Mouse (Mus musculus) monocyte, adult 2 months (primary cell): ENCODE data around the gene Cd80.

Experiments used
- DNase-seq, 2 experiments: peaks; one replicate each; pipeline ENCODE4 v3.0.0; 2022; ENCODE audit warnings: low spot score in 2 of 2, low read depth in 1 of 2

Gene Cd80

DNA sequence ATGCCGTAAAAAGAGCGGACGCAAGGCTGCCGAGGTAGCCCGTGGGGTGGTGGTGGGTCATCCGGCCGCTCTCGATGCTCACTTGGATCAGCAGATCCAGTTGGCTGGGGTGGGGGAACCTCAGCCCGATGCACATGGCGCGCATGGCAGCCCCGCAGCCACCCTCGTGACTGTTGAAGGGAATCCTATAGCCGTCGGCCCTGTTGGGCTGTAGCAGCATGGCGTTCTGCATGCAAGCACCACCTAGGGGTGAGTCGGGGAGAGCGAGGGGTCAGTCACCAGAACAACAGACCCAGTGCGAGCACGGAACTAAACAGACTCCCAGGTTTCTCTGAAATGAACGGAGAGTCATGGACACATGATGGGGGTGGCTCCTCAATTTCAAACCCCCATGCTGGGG is 8.0 kb upstream of the Cd80 start:
- DNase-seq, result no peak

DNA sequence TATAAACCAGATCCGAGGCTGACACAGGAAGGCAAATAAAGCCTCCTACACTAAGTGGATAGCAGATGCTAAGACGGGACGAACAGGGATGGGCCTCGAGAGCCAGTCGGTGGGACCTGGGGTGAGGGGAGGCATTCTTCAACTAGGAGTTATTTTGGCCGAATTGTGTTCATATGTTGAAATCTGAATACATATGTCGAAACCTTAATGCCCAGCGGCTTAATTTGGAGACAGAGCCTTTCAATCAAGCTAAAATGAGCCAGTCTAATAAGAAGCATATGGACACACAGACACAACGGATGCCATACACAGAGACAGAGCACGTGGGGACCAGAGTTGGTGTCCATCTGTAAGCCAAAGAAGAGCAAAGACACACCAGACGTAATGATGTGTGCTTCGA is 6.9 kb upstream of the Cd80 start:
- DNase-seq, result no peak

DNA sequence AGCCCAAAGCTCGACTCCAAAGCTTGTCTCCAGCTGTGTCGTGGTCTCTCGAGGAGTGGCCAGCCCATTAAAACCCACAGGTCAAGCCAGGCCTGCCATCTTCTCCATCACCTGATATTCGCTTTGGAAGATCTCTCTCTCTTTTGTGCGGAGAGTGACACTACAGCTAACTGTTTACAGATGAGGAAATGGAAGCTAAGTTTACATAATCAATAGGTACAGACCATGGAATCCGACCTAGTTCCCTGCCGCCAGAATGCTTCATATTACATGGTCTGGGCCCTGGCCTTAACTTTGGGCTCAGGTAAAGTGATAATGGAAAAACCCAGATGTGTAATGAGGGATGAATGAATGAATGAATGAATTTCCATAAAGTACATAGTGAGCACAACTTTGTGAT is 4.7 kb upstream of the Cd80 start:
- DNase-seq, result no peak

DNA sequence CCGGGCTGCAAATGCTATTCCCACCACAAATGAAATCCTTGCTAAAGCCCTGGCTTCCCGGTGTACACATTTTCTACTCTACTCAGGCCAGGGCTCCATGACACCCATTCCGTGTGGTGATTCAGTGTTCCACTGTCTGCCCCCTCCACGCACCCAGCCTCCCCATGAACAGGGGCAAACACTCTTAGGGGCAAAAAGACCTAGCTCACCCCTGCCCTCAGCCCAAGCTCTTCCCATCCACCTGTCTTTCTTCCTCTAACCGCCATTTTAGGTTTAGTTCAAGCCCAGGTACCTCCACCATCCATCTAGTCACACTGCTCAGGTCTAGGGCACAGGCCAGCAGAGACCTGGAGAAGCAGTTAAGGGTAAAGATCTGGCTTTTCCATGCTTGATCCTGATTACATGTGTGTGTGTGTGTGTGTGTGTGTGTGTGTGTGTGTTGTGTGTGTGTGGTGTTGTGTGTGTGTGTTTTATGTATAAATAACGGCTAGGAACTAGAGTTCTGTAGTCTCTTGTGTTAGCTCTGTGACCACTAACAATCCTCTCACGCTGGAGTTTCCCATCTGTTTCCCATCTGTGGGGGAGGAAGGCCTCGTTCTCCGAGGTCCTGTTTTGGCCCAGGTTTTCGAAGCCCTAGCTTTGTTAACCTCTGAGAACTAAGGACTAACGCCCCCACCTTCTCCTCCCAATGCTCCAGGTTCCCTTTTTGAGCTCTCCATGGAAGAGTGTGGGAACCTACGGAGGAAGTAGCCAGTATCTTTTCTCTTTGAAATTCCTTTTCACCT is 3.7 kb upstream of the Cd80 start:
- DNase-seq, result no peak

DNA sequence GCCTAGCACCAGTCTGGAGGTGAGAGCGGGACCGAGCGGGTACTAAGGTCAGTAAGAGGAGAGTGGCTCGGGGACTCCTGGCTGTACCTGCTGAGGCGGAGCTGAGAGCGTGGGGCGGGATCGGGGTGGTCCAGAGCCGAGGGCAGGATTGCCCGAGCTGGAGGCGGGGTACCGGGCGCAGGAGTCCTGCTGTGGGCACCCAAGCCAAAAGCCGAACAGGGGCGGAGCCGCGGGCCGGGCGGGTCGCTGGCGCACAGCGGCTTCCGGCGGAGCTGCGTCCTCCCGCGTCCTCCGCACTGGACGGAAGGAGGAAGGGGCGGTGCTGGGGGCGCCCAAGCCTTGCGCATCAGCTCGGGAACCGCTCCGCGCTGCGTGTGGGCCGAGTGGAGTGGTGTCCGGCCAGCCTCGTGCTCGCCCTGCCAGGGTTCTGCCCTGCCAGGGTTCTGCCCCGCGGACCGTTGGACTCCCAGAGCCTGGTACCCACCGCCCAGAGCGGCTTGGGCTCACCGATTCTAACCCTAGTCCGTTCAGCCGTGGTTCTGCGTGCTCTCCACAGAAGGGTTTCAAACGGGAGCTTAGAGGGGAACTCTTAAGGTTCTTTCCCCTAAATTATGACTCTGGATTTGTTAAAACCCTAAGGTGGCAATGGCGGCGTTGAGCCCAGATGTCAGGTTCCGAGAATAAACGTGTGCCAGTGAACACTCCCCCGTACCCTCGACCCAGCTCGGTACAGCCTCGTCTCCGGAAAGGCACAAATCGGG is 2.7 kb upstream of the Cd80 start, which contains the start of gene Adprh:
Gene Adprh (minus strand): TSS at position 262 of the 761 bp plus-strand sequence.
- peak; percentile 76 to 86 for DNase-seq

DNA sequence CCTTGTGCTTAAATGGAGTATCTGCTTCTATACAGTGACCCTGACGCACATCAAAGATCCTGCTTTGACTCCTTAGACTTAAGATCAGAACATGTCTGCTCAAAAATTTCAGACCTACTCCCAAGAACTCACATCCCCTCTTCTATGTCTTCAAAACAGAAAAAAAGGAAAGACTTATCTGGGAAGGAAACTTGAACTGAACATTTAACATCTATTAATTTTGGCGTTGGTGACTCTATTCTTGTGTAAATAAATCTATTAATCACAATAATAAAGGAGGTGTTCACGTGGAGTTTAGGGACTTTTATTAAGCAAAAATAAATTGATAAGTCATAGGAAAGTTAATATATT is 2.2 kb upstream of the Cd80 start:
- no peak for DNase-seq

DNA sequence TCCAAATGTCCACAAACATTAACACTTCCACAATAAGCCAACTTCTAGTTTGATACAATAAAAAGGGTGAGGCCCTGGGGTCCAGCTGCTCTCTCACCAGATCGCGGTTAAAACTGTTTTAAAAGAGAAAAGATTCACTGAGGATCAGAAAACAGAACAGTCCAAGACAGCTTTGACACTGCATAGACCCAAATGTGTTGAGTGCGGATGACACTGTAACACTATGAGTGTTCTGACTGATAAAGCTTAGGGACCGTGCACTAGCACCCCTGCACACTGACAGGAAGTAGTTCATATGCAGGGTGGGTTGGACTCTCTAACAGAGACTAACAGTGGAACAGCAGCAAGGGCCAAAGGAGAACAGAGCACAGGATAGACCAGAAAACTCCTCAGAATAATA is 1.4 kb upstream of the Cd80 start:
- no peak for DNase-seq

DNA sequence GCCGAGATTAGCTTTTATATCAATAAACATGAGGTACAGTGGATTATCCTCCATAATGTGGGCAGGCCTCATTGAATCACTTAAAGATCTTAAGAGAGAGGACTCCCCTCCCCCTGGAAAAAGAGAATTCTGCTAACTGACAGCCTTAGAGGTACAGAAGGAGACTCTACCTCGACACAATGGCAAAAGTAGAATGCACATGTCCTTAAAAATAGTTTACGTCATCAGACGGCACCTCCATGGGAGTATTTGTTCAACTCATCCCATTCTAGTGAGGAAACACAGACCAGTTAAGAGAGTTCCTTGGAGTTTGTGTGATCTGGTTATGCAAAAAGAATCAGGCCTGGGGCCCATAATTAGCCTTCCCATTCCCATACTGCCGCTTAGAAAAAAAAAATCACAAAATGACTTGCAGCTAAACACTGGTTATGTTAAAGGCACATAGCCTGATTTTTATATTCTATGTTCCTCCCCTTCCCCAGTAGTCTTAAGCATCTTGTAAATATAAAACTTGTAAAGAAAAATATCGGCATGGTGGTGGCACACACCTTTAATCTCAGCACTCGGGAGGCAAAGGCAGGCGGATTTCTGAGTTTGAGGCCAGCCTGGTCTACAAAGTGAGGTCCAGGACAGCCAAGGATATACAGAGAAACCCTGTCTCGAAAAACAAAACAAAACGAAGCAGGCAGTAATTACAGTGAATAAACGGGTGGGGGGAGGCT is 667 bp upstream of the Cd80 start:
- DNase-seq, result no peak

DNA sequence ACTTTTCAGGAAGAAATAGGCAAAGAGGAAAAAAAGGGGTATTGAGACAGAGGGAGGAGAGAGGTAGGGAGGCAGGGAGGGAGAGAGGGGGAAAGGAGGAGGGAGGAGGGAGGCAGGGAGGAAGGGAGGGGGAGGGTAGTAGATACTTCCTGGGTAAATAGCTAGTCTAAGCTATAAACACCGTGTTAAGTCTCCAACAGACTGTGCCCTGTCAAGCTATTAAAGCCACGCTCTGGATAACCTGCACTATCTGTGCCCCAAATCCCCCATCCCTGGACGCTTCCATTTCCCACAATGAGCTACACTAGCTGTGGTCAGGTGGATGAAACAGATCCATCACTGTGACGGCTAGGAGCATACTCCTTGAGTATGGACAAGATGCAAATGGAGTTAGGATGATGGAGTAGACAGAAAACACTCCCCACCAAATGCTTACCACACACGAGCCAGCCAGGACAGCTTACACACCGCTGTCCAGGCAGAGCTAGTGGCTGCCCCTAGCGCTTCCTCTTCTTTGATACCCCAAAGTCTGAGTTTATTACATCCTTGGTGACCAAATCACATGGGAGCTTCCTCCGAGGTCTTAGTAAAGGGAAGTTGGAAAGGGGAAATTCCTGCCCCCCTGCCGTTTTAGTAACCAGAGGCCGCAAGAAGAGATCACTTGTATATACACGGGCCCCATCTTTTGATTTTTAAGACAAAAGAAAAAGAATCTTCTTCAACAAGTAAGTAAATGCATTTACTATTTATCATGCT is 1.6 kb downstream of the Cd80 start:
- peak; percentile 61 to 62 for DNase-seq

DNA sequence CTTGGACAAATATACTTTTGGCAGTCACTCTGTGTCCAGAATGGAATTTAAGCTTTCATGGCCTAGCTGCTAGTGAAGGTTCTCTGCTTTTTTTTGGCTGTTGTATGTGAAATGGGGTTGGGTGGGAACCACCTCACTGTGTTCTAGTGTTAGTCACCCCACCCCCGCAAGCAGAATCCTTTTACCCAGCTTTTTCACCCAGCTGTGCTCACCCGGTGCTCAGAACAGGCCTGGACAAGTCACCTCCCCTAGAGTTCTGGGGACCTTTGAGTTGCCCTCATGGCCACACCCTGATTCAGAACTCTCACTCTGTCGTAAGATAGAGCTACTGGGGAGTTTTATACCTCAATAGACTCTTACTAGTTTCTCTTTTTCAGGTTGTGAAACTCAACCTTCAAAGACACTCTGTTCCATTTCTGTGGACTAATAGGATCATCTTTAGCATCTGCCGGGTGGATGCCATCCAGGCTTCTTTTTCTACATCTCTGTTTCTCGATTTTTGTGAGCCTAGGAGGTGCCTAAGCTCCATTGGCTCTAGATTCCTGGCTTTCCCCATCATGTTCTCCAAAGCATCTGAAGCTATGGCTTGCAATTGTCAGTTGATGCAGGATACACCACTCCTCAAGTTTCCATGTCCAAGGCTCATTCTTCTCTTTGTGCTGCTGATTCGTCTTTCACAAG is 3.4 kb downstream of the Cd80 start:
- DNase-seq, result peak in 1 of 2 experiments; percentile 47

DNA sequence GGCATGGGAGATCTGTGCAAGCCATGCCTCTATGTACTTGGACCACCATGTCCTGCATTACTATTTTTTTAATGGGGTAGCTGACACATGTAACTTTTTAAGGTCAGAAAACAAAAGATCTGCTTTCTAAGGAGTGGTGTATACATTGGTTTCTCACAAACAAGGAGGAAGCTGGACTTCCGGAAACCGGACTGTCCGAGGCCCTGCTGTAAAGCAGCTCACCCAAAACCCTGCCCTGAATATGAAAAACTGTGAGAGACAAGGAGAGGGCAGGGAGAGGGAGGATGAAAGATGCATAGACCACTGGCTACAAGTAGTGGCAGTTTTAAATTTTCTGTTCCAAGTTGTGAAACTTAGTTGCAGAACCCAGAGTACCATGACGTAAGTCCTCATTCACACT is 4.6 kb downstream of the Cd80 start:
- DNase-seq, result no peak

DNA sequence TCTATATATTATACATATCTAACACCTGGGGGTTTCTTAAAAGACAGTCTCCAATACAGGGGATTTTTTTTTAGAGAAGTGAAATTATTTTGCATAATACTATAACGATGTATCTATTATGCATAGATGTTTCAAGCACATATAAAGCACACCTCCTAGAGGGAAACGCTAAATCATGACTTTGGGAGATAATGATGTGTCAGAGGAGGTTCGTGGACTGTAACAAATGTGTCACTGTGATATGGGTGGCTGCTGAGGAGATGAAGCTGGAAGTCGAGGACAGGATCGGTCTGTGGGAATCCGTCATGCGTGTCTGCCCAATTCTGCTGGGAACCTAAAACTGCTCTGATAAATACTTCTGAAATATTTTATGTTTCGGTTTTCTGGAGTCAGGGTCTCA is 6.4 kb downstream of the Cd80 start:
- DNase-seq, result no peak

DNA sequence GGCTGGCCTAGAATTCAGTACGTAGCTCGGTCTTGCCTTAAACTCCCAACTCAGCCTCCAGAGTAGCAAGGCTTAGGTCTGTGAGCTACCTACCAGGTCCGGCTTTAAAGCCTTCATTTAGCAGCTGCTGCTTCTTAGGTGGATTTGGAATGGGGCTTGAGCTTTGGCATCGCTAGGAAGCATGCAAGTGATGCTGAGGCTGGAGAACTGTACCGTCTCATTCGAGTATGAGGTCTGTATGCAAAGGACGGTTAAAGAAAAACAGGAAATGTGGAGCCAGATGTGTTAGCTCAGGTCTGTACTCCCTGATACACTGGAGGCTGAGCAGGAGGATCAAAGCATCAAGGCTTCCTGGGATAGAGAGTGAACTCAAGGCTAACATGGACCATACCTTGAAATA is 6.8 kb downstream of the Cd80 start:
- DNase-seq, result no peak

DNA sequence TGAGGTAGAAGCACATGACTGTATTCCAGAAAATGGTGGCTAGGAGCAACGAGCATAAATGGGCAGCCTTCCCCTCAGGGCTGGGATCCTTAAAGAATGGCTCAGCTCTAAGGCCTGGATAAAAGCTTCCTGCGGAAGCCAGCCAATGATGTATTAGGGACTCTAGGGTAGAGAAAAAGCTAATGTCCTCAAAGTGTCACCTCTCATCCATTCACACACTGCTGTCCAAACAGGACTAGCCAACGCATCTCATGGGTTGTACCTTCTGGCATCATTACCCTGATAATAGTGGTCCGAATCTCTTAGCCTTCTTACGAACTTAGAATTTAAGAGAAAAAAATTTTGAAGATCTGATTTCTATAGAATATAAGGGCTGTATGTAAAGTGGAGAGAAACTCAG is 7.9 kb downstream of the Cd80 start:
- DNase-seq, result no peak

DNA sequence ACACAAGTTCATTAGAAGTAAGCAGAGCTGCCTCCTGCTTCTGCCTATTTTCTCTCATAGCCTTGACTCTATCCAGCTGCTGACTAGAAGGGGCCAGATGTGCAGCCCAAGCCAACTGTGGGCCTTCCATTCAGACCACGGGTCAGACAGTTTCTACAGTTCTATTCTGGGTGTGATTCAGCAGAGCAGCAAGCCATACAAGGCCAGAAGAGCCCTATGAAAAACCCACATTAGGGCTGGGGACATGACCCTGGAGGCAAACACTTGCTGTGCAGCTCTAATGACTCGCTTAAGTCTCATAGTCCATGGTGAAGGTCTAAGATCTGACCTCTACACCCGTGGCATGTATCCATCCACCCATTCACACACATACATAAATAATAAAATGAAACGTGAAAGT is 10.7 kb downstream of the Cd80 start:
- no peak for DNase-seq

DNA sequence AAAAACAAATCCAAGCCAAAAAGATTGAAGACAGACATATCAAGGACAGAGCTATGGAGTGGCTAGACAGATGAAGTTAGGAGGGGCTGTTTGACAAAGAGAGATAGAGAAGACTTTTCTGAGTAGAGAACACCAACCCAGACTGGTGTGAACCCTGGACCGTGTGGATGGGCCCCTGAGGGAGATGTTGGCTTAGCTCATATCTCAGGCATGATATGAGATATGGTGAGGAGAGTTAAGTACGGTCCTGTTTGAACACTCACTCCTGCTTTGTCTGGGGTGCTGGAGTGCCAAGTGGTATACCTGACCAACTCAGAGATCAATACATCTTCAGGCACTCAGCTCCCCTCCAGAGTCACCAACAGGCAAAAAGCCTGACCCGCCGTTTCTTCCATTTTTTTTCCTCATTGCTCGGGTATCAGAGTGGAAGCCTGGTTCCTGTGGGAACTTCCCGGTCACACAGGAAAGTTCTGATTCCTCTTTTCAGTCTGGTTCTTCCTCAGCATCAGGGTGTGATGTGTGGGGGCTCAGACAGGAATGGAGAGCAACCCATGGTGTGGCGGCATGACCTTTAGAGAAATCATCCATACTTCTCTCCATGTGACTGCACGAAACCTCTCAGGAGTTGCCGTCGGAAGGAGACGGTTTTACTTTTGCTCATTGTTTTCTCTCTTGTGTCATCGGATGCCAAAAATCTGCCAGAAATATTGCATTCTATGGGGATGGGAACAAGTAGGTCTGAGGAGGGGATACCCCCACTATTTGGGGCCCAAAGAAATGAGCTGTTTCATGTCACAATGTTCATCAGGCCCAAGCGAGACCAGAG is 11.9 kb downstream of the Cd80 start:
- DNase-seq, result no peak

DNA sequence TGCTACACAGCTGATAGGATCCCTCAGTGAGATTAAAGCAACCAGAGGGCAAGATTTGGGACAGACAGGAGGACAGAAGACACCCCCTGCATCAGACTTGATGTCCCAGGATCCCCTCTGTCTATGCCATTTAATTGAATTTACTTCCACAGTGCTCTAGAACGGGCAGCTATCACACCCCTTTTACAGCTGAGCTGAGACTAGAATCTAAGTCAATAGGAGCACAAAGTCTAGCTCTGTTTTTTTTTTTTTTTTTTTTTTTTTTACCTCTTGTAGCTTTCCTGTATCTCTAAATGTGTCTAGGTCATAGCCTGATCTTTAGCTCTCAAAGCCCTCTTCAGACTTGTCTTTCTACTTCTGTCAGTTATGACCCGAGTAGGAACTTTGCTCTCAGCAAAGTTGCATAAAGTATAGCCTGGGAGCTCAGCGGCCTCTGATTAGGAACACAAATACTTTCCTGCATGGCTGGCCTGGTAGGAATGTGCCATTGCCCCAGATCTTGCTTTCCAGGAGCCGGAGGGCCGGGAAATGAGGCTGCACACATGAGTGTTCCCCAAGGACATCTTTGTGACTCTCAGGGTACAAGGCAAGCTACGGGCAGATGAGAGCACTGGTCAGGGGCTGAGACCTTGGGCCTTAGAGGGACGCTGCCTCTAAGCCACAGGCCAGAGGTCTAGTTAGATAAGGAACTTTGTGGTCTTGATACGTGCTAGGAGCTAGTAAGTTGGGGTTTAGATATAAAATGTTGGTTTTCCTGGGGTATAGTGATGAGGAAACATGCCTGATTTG is 12.8 kb downstream of the Cd80 start:
- DNase-seq, result no peak

DNA sequence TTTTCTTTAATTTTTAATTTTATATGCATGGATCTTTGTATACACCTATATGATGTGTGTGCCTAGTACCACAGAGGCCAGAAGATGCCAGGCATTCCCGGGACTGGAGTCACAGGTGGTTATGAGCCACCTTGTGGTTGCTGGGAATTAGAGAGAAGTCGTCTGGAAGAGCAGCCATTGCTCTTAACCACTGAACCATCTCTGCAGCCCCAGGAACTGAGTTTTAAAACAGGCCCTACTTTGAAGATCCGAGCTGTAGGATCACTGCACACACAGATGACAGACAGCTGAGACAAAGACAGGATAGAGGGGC is 13.3 kb downstream of the Cd80 start:
- no peak for DNase-seq

DNA sequence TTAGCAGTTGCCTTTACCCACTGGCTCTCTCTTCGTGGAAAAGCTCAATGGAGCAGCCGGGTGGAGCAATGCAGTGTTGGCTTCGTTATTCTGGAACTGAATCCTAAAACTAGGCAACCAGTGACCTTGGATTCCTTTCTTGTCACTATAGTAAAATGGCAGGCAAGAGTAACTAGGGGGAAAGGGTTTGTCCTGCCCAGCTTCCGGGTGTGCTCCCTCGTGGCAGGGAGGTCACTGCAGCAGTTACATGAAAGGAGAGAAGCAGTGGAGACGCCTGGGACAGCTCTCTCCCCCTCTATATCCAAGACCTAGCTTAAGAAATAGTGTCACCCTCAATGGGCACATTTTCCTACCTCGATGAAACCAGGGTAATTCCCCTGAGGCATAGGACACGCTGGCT is 14.1 kb downstream of the Cd80 start:
- no peak for DNase-seq
